Mouse (Mus musculus) testis, adult 10 weeks (tissue): ENCODE results near the gene Mks1. TPM values are rescaled to one million over a fixed set of nuclear protein-coding genes. Genes with fewer than 3 reads are reported as not detected.

Experiments used
- polyA plus RNA-seq: library from polyadenylated mRNA; stranded (reverse); fragments of 350-450 nt; fragmentation: Illumina TruSeq; extraction: RNeasy Lipid Tissue Mini Kit (QIAGEN cat#74804); gene quantifications from one replicate; pipeline ENCODE4 v1.2.3, GENCODE M21; 2014; ENCODE audit warnings: low read depth, low replicate concordance

Mks1 gene
- 4.4 TPM for polyA plus RNA-seq

GRCm38 (mm10) chr11:87852690-87853596, at the start of gene Mks1:
TSS of gene Mks1 (plus strand) at chr11:87853215.

GRCm38 (mm10) chr11:87828239-87828900, 24.6 kb upstream of the Mks1 start, which contains the start of gene Lpo:
TSS of gene Lpo (minus strand) at chr11:87828289.

DNA sequence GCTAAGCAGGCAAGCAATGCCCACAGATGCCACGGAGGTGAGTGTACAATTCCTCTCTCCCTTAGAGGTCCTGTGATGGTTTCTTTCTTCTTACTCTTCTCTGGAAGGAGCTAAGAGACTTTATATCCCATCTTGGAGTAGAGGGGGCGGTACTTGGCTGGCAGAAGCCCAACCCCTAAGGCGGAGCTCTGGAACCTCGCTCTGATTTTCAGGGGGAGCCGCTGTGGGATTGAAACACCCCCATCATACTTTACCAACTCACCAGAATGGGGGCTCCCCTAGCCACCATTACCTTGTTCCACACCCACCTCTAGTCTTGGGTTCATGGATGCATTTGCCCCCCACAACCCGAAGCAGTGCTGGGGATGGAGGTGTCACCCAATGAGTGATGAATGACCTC, 22.4 kb downstream of the Mks1 start, which contains the start of gene Epx:
Gene Epx, minus strand, starts transcription at position 101 of the 400 bp plus-strand sequence.

GRCm38 (mm10) chr11:87892168-87892567, 39.2 kb downstream of the Mks1 start, which contains the start of gene Olfr462:
TSS of gene Olfr462 (minus strand) at chr11:87892268.

DNA sequence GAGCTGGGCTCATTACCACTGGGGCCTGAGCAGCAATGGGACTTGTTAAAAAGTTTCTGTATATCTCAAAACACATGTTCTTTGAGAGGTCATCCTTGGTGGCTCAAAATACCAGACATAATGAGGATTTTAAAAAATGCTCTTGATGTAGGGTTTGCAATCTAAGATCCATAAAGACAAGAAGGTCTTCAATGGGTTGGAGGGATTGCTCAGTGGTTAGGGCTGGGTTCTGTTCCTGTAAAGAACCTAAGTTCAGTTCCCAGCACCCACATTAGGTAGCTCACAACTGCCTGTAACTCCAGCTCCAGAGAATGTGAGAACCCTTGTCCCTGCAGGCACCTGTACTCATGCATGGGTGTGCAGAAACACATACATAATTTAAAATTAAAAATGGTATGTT, 44.3 kb downstream of the Mks1 start, which contains the start of gene Olfr463:
Gene Olfr463, minus strand, starts transcription at position 101 of the 400 bp plus-strand sequence.

Other genes with a start within 250 kb of the Mks1 start
- 151 TPM for gene Hsf5, start 236.1 kb upstream of the Mks1 start, polyA plus RNA-seq
- gene Rnf43, start 190.5 kb upstream of the Mks1 start, polyA plus RNA-seq = 0.48 TPM
- 12.7 TPM for gene Supt4a, start 115.7 kb upstream of the Mks1 start, polyA plus RNA-seq
- gene Tspoap1, start 92.7 kb upstream of the Mks1 start, polyA plus RNA-seq = 1.7 TPM
- gene Mpo, start 59.6 kb upstream of the Mks1 start, polyA plus RNA-seq = 0.52 TPM
- not detected for gene Lpo, start 24.9 kb upstream of the Mks1 start, polyA plus RNA-seq
- gene Epx, start 22.3 kb downstream of the Mks1 start, polyA plus RNA-seq = not detected
- not detected for gene Olfr462, start 39.1 kb downstream of the Mks1 start, polyA plus RNA-seq
- not detected for gene Olfr463, start 44.2 kb downstream of the Mks1 start, polyA plus RNA-seq
- gene Olfr464, start 67.8 kb downstream of the Mks1 start, polyA plus RNA-seq = not detected
- 97.5 TPM for gene Dynll2, start 134.3 kb downstream of the Mks1 start, polyA plus RNA-seq
- gene Srsf1, start 194.2 kb downstream of the Mks1 start, polyA plus RNA-seq = 388 TPM
- gene Vezf1, start 215.1 kb downstream of the Mks1 start, polyA plus RNA-seq = 11.9 TPM
- 0.21 TPM for gene Cuedc1, start 244.8 kb downstream of the Mks1 start, polyA plus RNA-seq